Mouse (Mus musculus) midbrain, embryonic 12.5 days (tissue): Measurements from ENCODE around the gene Ankrd6. TPM values are rescaled to one million over a fixed set of nuclear protein-coding genes. Genes with fewer than 3 reads are reported as not detected.

ENCODE experiments used
- ATAC-seq: fragments of 200-750 bp; cut with Nextera tagmentation; 2 replicates; pipeline ENCODE4 v1.8.0; 2017; ENCODE audit warnings: low read depth, moderate TSS enrichment, moderate library complexity; ENCODE audit not compliant: low FRiP score
- H3K27ac ChIP-seq: fragments of 300-500 bp; sonication (generic); replicated peaks from 2 replicates; pipeline ENCODE4 v1.5.1; 2016; ENCODE audit warnings: mild to moderate bottlenecking
- H3K27me3 ChIP-seq: fragments of 300-500 bp; sonication (generic); 2 replicates; pipeline ENCODE4 v1.6.1; 2016; ENCODE audit warnings: mild to moderate bottlenecking
- H3K36me3 ChIP-seq: fragments of 300-500 bp; sonication (generic); 2 replicates; pipeline ENCODE4 v1.6.1; 2016
- H3K4me1 ChIP-seq: fragments of 300-500 bp; sonication (generic); 2 replicates; pipeline ENCODE4 v1.6.1; 2016
- H3K4me2 ChIP-seq: fragments of 300-500 bp; sonication (generic); replicated peaks from 2 replicates; pipeline ENCODE4 v1.6.1; 2016; ENCODE audit warnings: mild to moderate bottlenecking, moderate library complexity
- H3K4me3 ChIP-seq: fragments of 300-500 bp; sonication (generic); 2 replicates; pipeline ENCODE4 v1.5.1; 2016; ENCODE audit warnings: mild to moderate bottlenecking
- H3K9ac ChIP-seq: fragments of 300-500 bp; sonication (generic); replicated peaks from 2 replicates; pipeline ENCODE4 v1.6.1; 2016; ENCODE audit warnings: mild to moderate bottlenecking, moderate library complexity
- H3K9me3 ChIP-seq: fragments of 300-500 bp; sonication (generic); 2 replicates; pipeline ENCODE4 v1.6.1; 2016; ENCODE audit warnings: mild to moderate bottlenecking
- WGBS: fragments of 180-500 bp; shearing (Covaris S2); methylation state at CpG from one replicate; pipeline ENCODE4 v1.1.7; 2016; 5-methylcytosine and 5-hydroxymethylcytosine counted together
- polyA plus RNA-seq: library from polyadenylated mRNA; unstranded; fragments of >200 nt; fragmentation: Nextera tagmentation; extraction: Ambion mirVana; gene quantifications from 2 replicates; pipeline ENCODE4 v1.2.1, GENCODE M21; 2016

The Ankrd6 gene
- polyA plus RNA-seq, 1 experiment from 2014 or later = 39.9 TPM

DNA sequence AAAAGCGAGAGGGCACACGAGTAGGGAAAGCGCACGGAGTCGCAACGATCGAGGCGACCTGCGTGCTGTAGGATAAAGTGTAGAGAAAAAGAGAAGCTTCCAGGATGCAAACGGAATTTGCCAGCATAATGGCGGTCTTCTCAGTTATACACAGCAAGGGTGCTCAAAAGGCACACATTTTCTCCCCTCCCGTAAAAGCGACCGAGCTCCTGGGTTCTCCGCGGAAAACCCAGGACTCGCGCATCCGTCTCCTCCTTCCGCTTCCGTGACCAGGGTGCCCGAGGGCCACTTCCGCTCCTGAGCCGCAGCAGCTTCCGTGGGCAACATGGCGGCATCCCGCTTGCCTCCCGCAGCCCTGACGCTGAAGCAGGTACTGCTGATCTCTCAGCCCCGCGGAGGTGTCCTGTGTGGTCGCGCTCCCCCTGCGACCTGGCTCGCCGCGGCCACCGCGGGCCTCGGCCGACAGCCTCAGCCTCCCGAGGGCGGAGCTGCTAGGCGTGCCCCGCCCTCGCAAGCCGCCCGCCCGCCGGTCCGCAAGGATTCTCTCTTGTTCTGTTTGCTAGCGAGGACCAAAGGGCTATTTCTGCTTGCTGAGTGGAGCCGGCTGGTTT lies 150.6 kb downstream of the Ankrd6 start, which contains the start of gene Lyrm2:
TSS of gene Lyrm2 (plus strand) at position 288 of the 611 bp plus-strand sequence.
- 0 out of 2 replicates have a peak, but pooled peaks cover 2% of the 10 kb centered on the region for H3K36me3 ChIP-seq
- WGBS = under 1% methylated on average over 53 of the region's 53 CpGs

GRCm38 (mm10) chr4:32798976-32799375 lies 151.7 kb downstream of the Ankrd6 start:
- peaks cover 10% of the 10 kb centered on the region for H3K4me1 ChIP-seq
- ATAC-seq = no peak
- H3K27ac ChIP-seq = no peak overlapping the region
- 0 out of 2 replicates have a peak, but pooled peaks cover 2% of the 10 kb centered on the region for H3K36me3 ChIP-seq
- no peak overlapping the region for H3K9ac ChIP-seq
- 0 out of 2 replicates have a peak, but pooled peaks cover 2% of the 10 kb centered on the region for H3K9me3 ChIP-seq
- H3K4me3 ChIP-seq = no peak overlapping the region
- H3K27me3 ChIP-seq = no peaks in the 10 kb centered on the region
- WGBS = 96% methylated on average over 4 of the region's 4 CpGs
- H3K4me2 ChIP-seq = no peak overlapping the region

More for the DNA sequence above, 150.6 kb downstream of the Ankrd6 start, which contains the start of gene Lyrm2:
- H3K9me3 ChIP-seq = 0 out of 2 replicates have a peak, but pooled peaks cover 2% of the 10 kb centered on the region
- peak within 1 kb of the TSS; percentile 77 for H3K4me2 ChIP-seq
- ATAC-seq = peak; percentile 93
- H3K9ac ChIP-seq = peak within 1 kb of the TSS; percentile 88
- H3K4me1 ChIP-seq = peaks cover 10% of the 10 kb centered on the region
- peak within 1 kb of the TSS; percentile 100 for H3K27ac ChIP-seq
- H3K4me3 ChIP-seq = peak within 1 kb of the TSS; percentile 86
- H3K27me3 ChIP-seq = no peaks in the 10 kb centered on the region

DNA sequence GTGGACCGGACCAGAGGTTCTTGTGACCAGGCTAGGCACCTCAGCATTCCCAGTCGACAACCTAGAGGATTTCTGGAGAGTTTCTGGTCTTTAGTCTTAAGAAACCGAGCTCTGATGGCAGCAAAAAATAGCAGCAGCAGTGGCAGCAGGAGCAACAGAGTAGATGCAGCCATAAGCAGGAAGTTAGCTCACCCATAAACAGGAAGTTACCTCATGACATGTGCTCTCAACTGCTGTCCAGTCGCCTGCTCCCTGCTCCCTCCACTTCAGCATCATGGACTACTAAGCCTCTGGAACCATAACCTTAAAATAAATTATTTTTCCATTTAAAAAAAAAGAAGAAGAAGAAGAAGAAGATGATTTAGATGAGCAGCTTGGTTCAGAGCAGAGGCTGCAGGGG lies 161.6 kb downstream of the Ankrd6 start:
- H3K9me3 ChIP-seq = no peaks in the 10 kb centered on the region
- no peaks in the 10 kb centered on the region for H3K27me3 ChIP-seq
- H3K4me2 ChIP-seq = no peak overlapping the region
- H3K27ac ChIP-seq = no peak overlapping the region
- WGBS = 85% methylated on average over 4 of the region's 4 CpGs
- no peak for ATAC-seq
- no peaks in the 10 kb centered on the region for H3K4me1 ChIP-seq
- H3K36me3 ChIP-seq = no peaks in the 10 kb centered on the region
- H3K4me3 ChIP-seq = no peak overlapping the region
- no peak overlapping the region for H3K9ac ChIP-seq

DNA sequence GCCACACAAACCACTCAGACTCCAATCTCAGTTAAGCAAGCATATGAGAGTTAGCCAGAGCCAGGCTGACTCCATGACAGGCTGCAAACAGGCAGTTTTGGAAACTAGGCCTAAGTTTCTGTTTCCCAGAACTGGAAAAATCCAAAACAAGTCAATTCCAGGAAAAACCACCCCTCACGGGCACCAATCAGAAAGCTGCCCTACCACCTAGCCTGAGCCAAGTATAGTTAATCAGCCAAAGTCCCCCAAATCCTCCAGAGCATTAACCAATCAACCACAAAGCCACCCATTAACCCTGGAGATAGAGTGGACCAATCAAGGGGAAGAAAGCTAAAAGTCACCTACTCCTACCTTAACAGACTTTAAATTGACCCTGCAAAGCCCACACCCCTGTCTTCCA lies 163.5 kb downstream of the Ankrd6 start:
- Histone ChIP-seq H3K4me2 (no peak overlapping the region), H3K36me3 (no peaks in the 10 kb centered on the region), H3K27ac (no peak overlapping the region), H3K9me3 (no peaks in the 10 kb centered on the region), H3K4me1 (no peaks in the 10 kb centered on the region), H3K27me3 (no peaks in the 10 kb centered on the region), H3K9ac (no peak overlapping the region), H3K4me3 (no peak overlapping the region)
- WGBS = 100% methylated on average over 1 of the region's 1 CpGs
- no peak for ATAC-seq

DNA sequence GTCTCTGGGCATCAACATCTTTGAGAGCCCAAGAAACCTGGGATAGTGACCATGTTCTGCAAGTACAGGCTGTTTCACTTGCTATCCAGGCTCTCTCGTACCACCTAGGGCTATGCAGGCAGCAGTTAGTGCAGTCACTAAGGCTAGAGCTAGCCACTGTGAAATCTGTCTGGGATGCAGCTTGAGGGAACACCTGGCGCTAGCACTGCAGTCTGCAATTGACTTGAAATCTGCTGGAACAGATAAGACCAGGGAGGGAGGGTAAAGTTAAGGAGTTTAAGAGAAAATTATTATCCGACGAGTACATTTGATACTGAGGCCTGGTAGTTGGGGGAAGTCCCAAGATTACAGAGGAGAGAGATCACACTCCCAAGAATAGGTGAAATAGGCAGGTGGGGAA lies 170.6 kb downstream of the Ankrd6 start:
- Histone ChIP-seq H3K4me3 (no peak overlapping the region), H3K27ac (no peak overlapping the region), H3K36me3 (peaks cover 26% of the 10 kb centered on the region), H3K9ac (no peak overlapping the region), H3K4me2 (no peak overlapping the region), H3K4me1 (no peaks in the 10 kb centered on the region), H3K27me3 (no peaks in the 10 kb centered on the region), H3K9me3 (no peaks in the 10 kb centered on the region)
- 97% methylated on average over 4 of the region's 4 CpGs for WGBS
- no peak for ATAC-seq

DNA sequence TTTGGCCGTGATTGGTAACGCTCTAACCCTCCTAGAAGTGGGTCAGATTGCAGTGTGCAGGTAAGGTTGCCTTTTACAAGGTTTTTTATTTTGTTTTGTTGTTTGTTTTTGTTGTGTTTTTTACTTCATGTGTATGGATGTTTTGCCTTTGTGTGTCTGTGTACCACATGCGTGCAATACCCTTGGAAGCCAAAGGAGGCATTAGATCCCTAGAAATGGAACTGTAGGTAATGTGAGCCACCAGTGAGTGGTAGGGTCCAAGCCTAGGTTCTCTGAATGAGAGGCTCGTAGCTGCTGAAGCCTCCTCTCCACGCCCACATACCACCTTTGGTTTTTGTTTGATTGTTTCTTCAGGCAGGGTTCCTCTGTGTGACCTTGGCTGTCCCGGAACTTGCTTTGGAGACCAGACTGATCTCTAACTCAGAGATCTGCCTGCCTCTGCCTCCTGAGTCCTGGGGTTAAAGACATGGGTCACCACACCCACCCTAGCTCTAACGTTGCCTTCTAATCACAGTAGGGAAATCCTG lies 180.3 kb downstream of the Ankrd6 start:
- no peaks in the 10 kb centered on the region for H3K4me1 ChIP-seq
- no peak for ATAC-seq
- no peaks in the 10 kb centered on the region for H3K27me3 ChIP-seq
- no peaks in the 10 kb centered on the region for H3K9me3 ChIP-seq
- H3K36me3 ChIP-seq = peaks cover 67% of the 10 kb centered on the region
- no peak overlapping the region for H3K9ac ChIP-seq
- H3K4me2 ChIP-seq = no peak overlapping the region
- no peak overlapping the region for H3K4me3 ChIP-seq
- no peak overlapping the region for H3K27ac ChIP-seq
- 94% methylated on average over 7 of the region's 7 CpGs for WGBS

DNA sequence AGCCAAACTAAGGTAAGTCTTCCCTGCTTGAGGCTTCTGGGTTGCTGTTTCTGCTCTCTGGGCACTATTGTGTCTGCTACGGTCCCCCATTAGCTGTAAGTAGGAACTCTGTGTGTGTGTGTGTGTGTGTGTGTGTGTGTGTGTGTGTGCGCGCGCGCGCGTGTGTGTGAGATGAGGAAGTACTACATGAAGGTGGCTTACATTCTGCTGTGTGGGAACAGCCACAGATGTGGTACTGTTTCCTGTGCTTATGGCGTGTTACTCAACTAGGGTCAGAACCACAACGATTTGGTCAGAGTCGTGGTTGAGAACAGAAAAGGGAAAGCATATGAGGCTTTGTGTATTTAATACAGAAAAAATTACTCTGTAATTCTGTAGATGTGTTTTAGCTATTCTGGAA lies 182.6 kb downstream of the Ankrd6 start:
- no peak for ATAC-seq
- no peaks in the 10 kb centered on the region for H3K27me3 ChIP-seq
- H3K9me3 ChIP-seq = no peaks in the 10 kb centered on the region
- no peaks in the 10 kb centered on the region for H3K4me1 ChIP-seq
- H3K4me2 ChIP-seq = no peak overlapping the region
- H3K27ac ChIP-seq = no peak overlapping the region
- peaks cover 63% of the 10 kb centered on the region for H3K36me3 ChIP-seq
- 96% methylated on average over 10 of the region's 10 CpGs for WGBS
- H3K4me3 ChIP-seq = no peak overlapping the region
- no peak overlapping the region for H3K9ac ChIP-seq

- Histone ChIP-seq H3K9me3 (no peaks in the 10 kb centered on the region), H3K4me3 (no peak overlapping the region), H3K36me3 (peaks cover 64% of the 10 kb centered on the region), H3K27me3 (no peaks in the 10 kb centered on the region), H3K4me2 (no peak overlapping the region), H3K27ac (no peak overlapping the region), H3K9ac (no peak overlapping the region), H3K4me1 (no peaks in the 10 kb centered on the region)
- no peak for ATAC-seq
- WGBS = 82% methylated on average over 7 of the region's 7 CpGs
These were observed 183.2 kb downstream of the Ankrd6 start for GRCm38 (mm10) chr4:32767471-32767870.

DNA sequence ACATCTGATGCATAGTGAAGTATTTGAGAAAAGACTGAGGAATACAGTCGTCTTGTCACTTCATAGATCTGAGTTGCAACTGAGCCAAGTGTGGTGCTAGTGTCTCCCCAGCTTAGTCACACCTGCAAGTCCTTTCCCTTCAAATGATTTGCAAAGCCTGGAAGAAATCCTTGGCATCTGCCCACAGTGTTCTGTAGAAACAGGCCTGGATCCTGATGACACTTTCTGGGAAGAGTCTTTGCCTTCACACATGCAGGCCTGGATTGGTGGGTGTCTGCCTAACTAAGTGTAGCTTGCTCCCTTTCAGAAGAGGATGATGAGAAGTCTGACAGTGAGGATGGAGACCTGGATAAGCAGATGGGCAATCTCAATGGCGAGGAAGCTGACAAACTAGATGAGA lies 193.2 kb downstream of the Ankrd6 start:
- Histone ChIP-seq H3K27ac (no peak overlapping the region), H3K4me1 (no peaks in the 10 kb centered on the region), H3K27me3 (no peaks in the 10 kb centered on the region), H3K36me3 (peaks cover 67% of the 10 kb centered on the region), H3K4me3 (no peak overlapping the region), H3K9me3 (no peaks in the 10 kb centered on the region), H3K4me2 (no peak overlapping the region), H3K9ac (no peak overlapping the region)
- no peak for ATAC-seq
- WGBS = 93% methylated on average over 2 of the region's 2 CpGs

Other genes starting within 250 kb of the Ankrd6 start
- gene Lyrm2, start 150.6 kb downstream of the Ankrd6 start, polyA plus RNA-seq = 175 and 192 TPM in 2 replicates
- gene Rragd, start 32.2 kb upstream of the Ankrd6 start, polyA plus RNA-seq = 38.3 and 44.0 TPM in 2 replicates
- 51.7 and 55.1 TPM in 2 replicates for gene Ube2j1, start 80.6 kb upstream of the Ankrd6 start, polyA plus RNA-seq
- 0.55 and 0.80 TPM in 2 replicates for gene Gabrr2, start 112.2 kb upstream of the Ankrd6 start, polyA plus RNA-seq
- 0.26 TPM in 1 of 2 replicates, not detected in the other for gene Gabrr1, start 181.7 kb upstream of the Ankrd6 start, polyA plus RNA-seq
- 1.3 and 1.6 TPM in 2 replicates for gene Pm20d2, start 238.9 kb upstream of the Ankrd6 start, polyA plus RNA-seq